Mouse (Mus musculus) lung, postnatal 0 days (tissue): ENCODE measurements around the gene Hoxb3.

Experiments used
- CTCF ChIP-seq: IDR thresholded peaks from 2 replicates; pipeline ENCODE4 v1.5.1; 2016; ENCODE audit warnings: antibody characterized with exemption, mild to moderate bottlenecking
- EP300 ChIP-seq: IDR thresholded peaks from 2 replicates; pipeline ENCODE4 v1.6.1; 2016; ENCODE audit warnings: antibody characterized with exemption, mild to moderate bottlenecking, control low read depth

DNA sequence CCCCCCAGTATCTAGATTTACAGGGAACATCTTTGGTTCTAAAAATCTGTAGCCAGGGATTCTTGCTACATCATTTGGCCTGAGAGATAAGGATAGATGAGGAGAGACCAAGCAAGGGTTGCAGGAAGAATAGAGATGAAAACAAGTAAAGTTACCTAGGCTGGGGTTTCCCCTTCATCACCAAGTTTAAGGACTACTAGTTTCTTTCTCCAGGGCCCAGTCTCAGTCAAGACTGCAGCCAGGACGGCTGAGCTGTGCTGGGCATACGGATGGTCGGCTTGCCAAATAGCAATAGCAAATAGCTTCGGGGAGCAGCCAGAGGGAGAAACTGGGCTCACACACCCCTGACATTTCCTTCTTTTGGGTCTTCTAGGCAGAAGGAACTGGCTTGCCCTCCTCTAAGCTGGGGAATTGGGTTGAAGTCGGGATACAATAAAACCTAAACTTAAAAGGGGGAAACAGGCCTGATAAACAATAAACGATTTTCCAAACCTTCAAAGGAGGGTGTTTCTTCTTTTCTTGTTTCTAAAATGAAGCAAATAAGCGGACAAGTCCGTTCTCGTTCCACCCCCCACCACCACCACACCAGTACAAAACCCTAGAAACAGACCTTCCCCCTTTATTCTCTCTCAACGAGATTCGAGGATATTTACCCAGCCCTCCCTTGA is 25.0 kb upstream of the Hoxb3 start:
- TF ChIP-seq CTCF: no peak
- TF ChIP-seq EP300: no peak
